Mouse (Mus musculus) kidney, embryonic 15.5 days (tissue): ENCODE data around the gene Zfp689. TPM values are rescaled to one million over a fixed set of nuclear protein-coding genes. Genes with fewer than 3 reads are reported as not detected.
"Not testable (repeated sequence)": the region's sequence is repeated elsewhere in the genome, so short reads cannot be mapped to it uniquely, and the experiment has no call there.

Experiments
- ATAC-seq: fragments of 200-750 bp; cut with Nextera tagmentation; replicated peaks from 2 replicates; pipeline ENCODE4 v1.8.0; 2017; ENCODE audit warnings: moderate TSS enrichment; ENCODE audit not compliant: low FRiP score
- H3K27ac ChIP-seq: fragments of 300-500 bp; sonication (generic); 2 replicates; pipeline ENCODE4 v1.5.1; 2015; ENCODE audit warnings: mild to moderate bottlenecking, inconsistent platforms
- H3K27me3 ChIP-seq: fragments of 300-500 bp; sonication (generic); 2 replicates; pipeline ENCODE4 v1.6.1; 2015; ENCODE audit warnings: inconsistent platforms
- H3K36me3 ChIP-seq: fragments of 300-500 bp; sonication (generic); 2 replicates; pipeline ENCODE4 v1.6.1; 2015; ENCODE audit warnings: inconsistent platforms
- H3K4me1 ChIP-seq: fragments of 300-500 bp; sonication (generic); 2 replicates; pipeline ENCODE4 v1.6.1; 2015; ENCODE audit warnings: inconsistent platforms
- H3K4me2 ChIP-seq: fragments of 300-500 bp; sonication (generic); 2 replicates; pipeline ENCODE4 v1.6.1; 2015; ENCODE audit warnings: moderate library complexity, mild to moderate bottlenecking, inconsistent platforms
- H3K4me3 ChIP-seq: fragments of 300-500 bp; sonication (generic); replicated peaks from 2 replicates; pipeline ENCODE4 v1.5.1; 2015; ENCODE audit warnings: mild to moderate bottlenecking, inconsistent platforms
- H3K9ac ChIP-seq: fragments of 300-500 bp; sonication (generic); 2 replicates; pipeline ENCODE4 v1.6.1; 2015; ENCODE audit warnings: mild to moderate bottlenecking, inconsistent platforms
- H3K9me3 ChIP-seq: fragments of 300-500 bp; sonication (generic); replicated peaks from 2 replicates; pipeline ENCODE4 v1.6.1; 2016; ENCODE audit warnings: inconsistent platforms
- WGBS: fragments of 180-500 bp; shearing (Covaris S2); methylation state at CpG from one replicate; pipeline ENCODE4 v1.1.7; 2015; ENCODE audit warnings: mixed read lengths; 5-methylcytosine and 5-hydroxymethylcytosine counted together
- polyA plus RNA-seq: library from polyadenylated mRNA; unstranded; fragments of >200 nt; fragmentation: Nextera tagmentation; extraction: Ambion mirVana; gene quantifications from 2 replicates; pipeline ENCODE4 v1.2.1, GENCODE M21; 2015

The Zfp689 gene
- polyA plus RNA-seq = 8.1 and 8.9 TPM in 2 replicates

- ATAC-seq = peak; percentile 91
- Histone ChIP-seq H3K9me3 (no peaks in the 10 kb centered on the region), H3K9ac (peak within 1 kb of the TSS; percentile 91), H3K27ac (peak within 1 kb of the TSS; percentile 94), H3K27me3 (no peaks in the 10 kb centered on the region), H3K36me3 (peaks cover 51% of the 10 kb centered on the region), H3K4me1 (peaks cover 44% of the 10 kb centered on the region), H3K4me3 (peak within 1 kb of the TSS; percentile 77), H3K4me2 (peak within 1 kb of the TSS; percentile 77)
- under 1% methylated on average over 54 of the region's 54 CpGs for WGBS
Measured at GRCm38 (mm10) chr7:127448521-127449300, at the start of gene Zfp689. Zfp689 (minus strand) TSS chr7:127449158.

- Histone ChIP-seq H3K36me3 (no peaks in the 10 kb centered on the region), H3K27me3 (no peaks in the 10 kb centered on the region), H3K4me2 (no peak overlapping the region), H3K27ac (no peak overlapping the region), H3K9ac (no peak overlapping the region), H3K4me1 (no peaks in the 10 kb centered on the region), H3K4me3 (no peak overlapping the region), H3K9me3 (no peaks in the 10 kb centered on the region)
- 34% methylated on average over 3 of the region's 3 CpGs for WGBS
- ATAC-seq = no peak
Measured at GRCm38 (mm10) chr7:127498407-127498806, 49.4 kb upstream of the Zfp689 start.

GRCm38 (mm10) chr7:127497382-127497781 is 48.4 kb upstream of the Zfp689 start:
- no peak for ATAC-seq
- no peak overlapping the region for H3K9ac ChIP-seq
- no peaks in the 10 kb centered on the region for H3K27me3 ChIP-seq
- no peak overlapping the region for H3K27ac ChIP-seq
- H3K9me3 ChIP-seq = no peaks in the 10 kb centered on the region
- no peak overlapping the region for H3K4me3 ChIP-seq
- H3K36me3 ChIP-seq = peaks cover 6% of the 10 kb centered on the region
- WGBS = 71% methylated on average over 2 of the region's 2 CpGs
- no peaks in the 10 kb centered on the region for H3K4me1 ChIP-seq
- H3K4me2 ChIP-seq = no peak overlapping the region

- Histone ChIP-seq H3K4me3 (no peak overlapping the region), H3K9me3 (no peaks in the 10 kb centered on the region), H3K27ac (no peak overlapping the region), H3K4me2 (no peak overlapping the region), H3K36me3 (peaks cover 33% of the 10 kb centered on the region), H3K9ac (no peak overlapping the region), H3K27me3 (no peaks in the 10 kb centered on the region), H3K4me1 (no peaks in the 10 kb centered on the region)
- ATAC-seq = no peak
Measured at GRCm38 (mm10) chr7:127494648-127495047, 45.7 kb upstream of the Zfp689 start.

GRCm38 (mm10) chr7:127491846-127492245 is 42.9 kb upstream of the Zfp689 start:
- H3K9me3 ChIP-seq = no peaks in the 10 kb centered on the region
- H3K4me2 ChIP-seq = no peak overlapping the region
- no peak overlapping the region for H3K4me3 ChIP-seq
- WGBS = 90% methylated on average over 3 of the region's 3 CpGs
- no peaks in the 10 kb centered on the region for H3K27me3 ChIP-seq
- peaks cover 59% of the 10 kb centered on the region for H3K36me3 ChIP-seq
- H3K27ac ChIP-seq = no peak overlapping the region
- H3K9ac ChIP-seq = no peak overlapping the region
- ATAC-seq = no peak
- no peaks in the 10 kb centered on the region for H3K4me1 ChIP-seq

- H3K4me2 ChIP-seq = no peak overlapping the region
- no peaks in the 10 kb centered on the region for H3K4me1 ChIP-seq
- no peaks in the 10 kb centered on the region for H3K9me3 ChIP-seq
- WGBS = 94% methylated on average over 7 of the region's 7 CpGs
- no peak overlapping the region for H3K27ac ChIP-seq
- 0 out of 2 replicates have a peak, but pooled peaks have one; percentile 40 for ATAC-seq
- no peaks in the 10 kb centered on the region for H3K27me3 ChIP-seq
- no peak overlapping the region for H3K4me3 ChIP-seq
- H3K9ac ChIP-seq = no peak overlapping the region
- peaks cover 77% of the 10 kb centered on the region for H3K36me3 ChIP-seq
Measured at GRCm38 (mm10) chr7:127489982-127490381, 41.0 kb upstream of the Zfp689 start.

GRCm38 (mm10) chr7:127488364-127488763 is 39.4 kb upstream of the Zfp689 start:
- H3K4me1 ChIP-seq, H3K4me2 ChIP-seq, H3K9me3 ChIP-seq, H3K27ac ChIP-seq, ATAC-seq, H3K4me3 ChIP-seq, H3K27me3 ChIP-seq, H3K9ac ChIP-seq: not testable (repeated sequence)
- 83% methylated on average over 5 of the region's 5 CpGs for WGBS
- peaks cover 94% of the 10 kb centered on the region for H3K36me3 ChIP-seq

GRCm38 (mm10) chr7:127485416-127485815 is 36.5 kb upstream of the Zfp689 start:
- H3K4me2 ChIP-seq = no peak overlapping the region
- H3K4me3 ChIP-seq = no peak overlapping the region
- no peak overlapping the region for H3K27ac ChIP-seq
- WGBS = 95% methylated on average over 5 of the region's 5 CpGs
- H3K36me3 ChIP-seq = peaks cover 94% of the 10 kb centered on the region
- peaks cover 13% of the 10 kb centered on the region for H3K4me1 ChIP-seq
- no peaks in the 10 kb centered on the region for H3K27me3 ChIP-seq
- no peak for ATAC-seq
- H3K9ac ChIP-seq = no peak overlapping the region
- no peaks in the 10 kb centered on the region for H3K9me3 ChIP-seq

- Histone ChIP-seq H3K4me1 (peaks cover 29% of the 10 kb centered on the region), H3K27ac (peak overlapping the region; percentile 99; the same call in 1 of the 2 replicates), H3K4me3 (peak overlapping the region; percentile 63), H3K9ac (peak overlapping the region; percentile 95), H3K27me3 (no peaks in the 10 kb centered on the region), H3K36me3 (peaks cover 64% of the 10 kb centered on the region), H3K4me2 (peak overlapping the region; percentile 75), H3K9me3 (no peaks in the 10 kb centered on the region)
- WGBS = 56% methylated on average over 2 of the region's 2 CpGs
- ATAC-seq = no peak
Measured at GRCm38 (mm10) chr7:127480321-127480720, 31.4 kb upstream of the Zfp689 start.

- 2% methylated on average over 47 of the region's 48 CpGs for WGBS
- peak overlapping the region; percentile 95 for H3K9ac ChIP-seq
- H3K9me3 ChIP-seq = no peaks in the 10 kb centered on the region
- peak overlapping the region; percentile 99 for H3K27ac ChIP-seq
- no peak for ATAC-seq
- H3K4me3 ChIP-seq = peak overlapping the region; percentile 63
- H3K36me3 ChIP-seq = peaks cover 64% of the 10 kb centered on the region
- H3K4me2 ChIP-seq = peak overlapping the region; percentile 75
- no peaks in the 10 kb centered on the region for H3K27me3 ChIP-seq
- peaks cover 29% of the 10 kb centered on the region for H3K4me1 ChIP-seq
Measured at GRCm38 (mm10) chr7:127479318-127480225, 30.6 kb upstream of the Zfp689 start.

GRCm38 (mm10) chr7:127478635-127479317 is 29.8 kb upstream of the Zfp689 start, which contains the start of gene Fbrs:
Fbrs (plus strand) TSS chr7:127479199.
- Histone ChIP-seq H3K4me2 (peak within 1 kb of the TSS; percentile 75), H3K27ac (peak within 1 kb of the TSS; percentile 99), H3K27me3 (no peaks in the 10 kb centered on the region), H3K4me1 (peaks cover 29% of the 10 kb centered on the region), H3K4me3 (peak within 1 kb of the TSS; percentile 63), H3K9me3 (no peaks in the 10 kb centered on the region), H3K36me3 (peaks cover 64% of the 10 kb centered on the region), H3K9ac (peak within 1 kb of the TSS; percentile 95)
- WGBS = under 1% methylated on average over 62 of the region's 62 CpGs
- ATAC-seq = peak; percentile 85
